Mouse (Mus musculus) thymus, adult 2 months (tissue): Measurements from ENCODE around the gene Gps1. TPM values are rescaled to one million over a fixed set of nuclear protein-coding genes. Genes with fewer than 3 reads are reported as not detected.
A peak's percentile ranks its signal among the peaks of the same experiment; 100 is the strongest.

Experiments used
- DNase-seq: peaks from one replicate; pipeline ENCODE4 v3.0.0; 2021
- H3K27ac ChIP-seq: fragments of 200-500 bp; 2 replicates; pipeline ENCODE4 v1.5.1; 2012; ENCODE audit warnings: low read length, control low read depth; ENCODE audit not compliant: control insufficient read depth, insufficient read depth
- H3K27me3 ChIP-seq: fragments of 200-500 bp; 2 replicates; pipeline ENCODE4 v1.6.1; 2012; ENCODE audit warnings: mild to moderate bottlenecking, low read length, moderate library complexity, mixed read lengths; ENCODE audit not compliant: control insufficient read depth, insufficient read depth
- H3K36me3 ChIP-seq: fragments of 200-500 bp; 2 replicates; pipeline ENCODE4 v1.6.1; 2012; ENCODE audit warnings: mild to moderate bottlenecking, low read length, moderate library complexity; ENCODE audit not compliant: control insufficient read depth, insufficient read depth
- H3K4me1 ChIP-seq: fragments of 200-500 bp; replicated peaks from 2 replicates; pipeline ENCODE4 v1.6.1; 2012; ENCODE audit warnings: low read length; ENCODE audit not compliant: control insufficient read depth, insufficient read depth
- H3K4me3 ChIP-seq: fragments of 200-500 bp; 2 replicates; pipeline ENCODE4 v1.5.1; 2012; ENCODE audit warnings: mild to moderate bottlenecking, low read length, control low read depth, moderate library complexity; ENCODE audit not compliant: control insufficient read depth, insufficient read depth
- CTCF ChIP-seq: fragments of 200-500 bp; IDR thresholded peaks from 2 replicates; pipeline ENCODE4 v1.5.1; 2012; ENCODE audit warnings: mild to moderate bottlenecking, control low read depth, low read length, moderate library complexity, borderline replicate concordance; ENCODE audit not compliant: control insufficient read depth, poor library complexity, insufficient read depth; ENCODE audit errors: extremely low read depth
- POLR2A ChIP-seq: fragments of 200-500 bp; IDR thresholded peaks from 2 replicates; pipeline ENCODE4 v1.6.1; 2012; ENCODE audit warnings: mild to moderate bottlenecking, low read length, control low read depth, moderate library complexity; ENCODE audit not compliant: control insufficient read depth, poor library complexity, insufficient read depth; ENCODE audit errors: extremely low read depth
- WGBS: fragments of 180-500 bp; shearing (Covaris S2); methylation state at CpG from one replicate; pipeline ENCODE4 v1.1.7; 2018; 5-methylcytosine and 5-hydroxymethylcytosine counted together
- polyA plus RNA-seq: library from polyadenylated mRNA; depleted of rRNA; stranded (reverse); fragments of >200 nt; gene quantifications from 2 replicates; pipeline ENCODE4 v1.2.3, GENCODE M21; 2012

Gps1 gene
- polyA plus RNA-seq, 1 experiment: 193 TPM

DNA sequence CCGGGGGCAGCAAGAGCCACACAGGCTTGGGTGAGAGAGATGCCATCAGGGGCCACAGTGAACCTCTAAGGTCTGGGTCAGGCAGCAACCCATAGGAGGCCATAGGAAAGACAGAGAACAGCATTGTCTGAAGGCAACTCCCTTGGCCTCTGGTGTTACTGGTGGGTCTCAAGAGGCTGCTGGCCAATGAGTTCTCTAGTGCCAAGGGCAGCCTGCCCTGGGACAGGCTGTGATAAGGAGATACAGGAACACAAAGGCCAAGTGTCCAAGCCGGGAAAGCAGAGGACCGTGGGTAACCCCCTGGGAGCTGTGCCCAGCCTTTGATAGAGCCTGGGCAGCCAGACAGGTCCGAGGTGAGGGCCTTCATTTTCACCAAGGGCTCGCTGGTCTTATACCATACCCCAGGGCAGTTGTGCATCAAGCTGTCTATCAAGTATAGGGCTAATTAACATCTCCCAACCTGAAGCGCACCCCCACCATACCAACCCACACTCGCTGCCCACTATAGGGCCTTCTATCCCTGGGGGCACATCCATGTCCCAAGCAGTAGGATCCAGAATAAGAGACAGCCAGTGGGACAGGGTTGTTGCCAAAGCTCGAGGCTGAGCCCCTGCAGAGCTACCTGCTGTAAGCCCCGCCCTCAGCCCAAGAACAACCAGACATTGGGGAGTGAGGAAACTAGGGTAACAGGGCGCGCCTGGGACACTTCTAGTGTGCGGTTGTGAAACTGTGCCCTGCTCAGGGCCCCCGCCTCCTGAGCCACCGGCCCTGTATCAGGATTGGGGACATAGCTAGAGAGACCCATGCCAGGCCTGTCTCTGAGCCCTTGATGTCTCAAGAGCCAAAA lies 37.2 kb downstream of the Gps1 start:
- Histone ChIP-seq H3K36me3 (peaks cover 40% of the 10 kb centered on the region), H3K4me1 (peaks cover 30% of the 10 kb centered on the region), H3K4me3 (no peak overlapping the region), H3K27me3 (no peaks in the 10 kb centered on the region), H3K27ac (no peak overlapping the region)
- no peak for DNase-seq
- 92% methylated on average over 14 of the region's 14 CpGs for WGBS
- TF ChIP-seq POLR2A (no peak), CTCF (no peak)

DNA sequence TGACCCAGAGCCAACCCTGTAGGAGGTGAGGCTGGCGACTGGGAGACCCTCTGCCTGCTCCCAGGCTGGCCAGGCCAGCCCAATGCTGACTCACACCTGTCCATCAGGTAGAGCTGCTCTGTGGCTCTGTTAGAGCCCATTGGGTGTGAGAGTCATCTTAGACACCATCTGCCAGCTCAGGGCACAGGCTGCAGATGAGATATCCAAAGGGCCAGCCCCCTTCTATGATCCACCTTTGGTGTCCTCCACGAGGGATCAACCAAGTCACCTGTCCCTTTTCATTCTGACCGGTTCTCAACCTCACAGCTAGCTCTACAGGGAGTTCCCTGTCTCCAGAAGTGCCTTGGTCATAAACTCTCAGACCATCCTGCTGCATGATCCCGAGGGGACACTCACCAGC lies 38.2 kb downstream of the Gps1 start:
- Histone ChIP-seq H3K4me1 (peaks cover 30% of the 10 kb centered on the region), H3K27ac (no peak overlapping the region), H3K4me3 (0 out of 2 replicates have a peak overlapping the region, but pooled peaks have one; percentile 2), H3K36me3 (peaks cover 31% of the 10 kb centered on the region), H3K27me3 (no peaks in the 10 kb centered on the region)
- no peak for DNase-seq
- WGBS: 86% methylated on average over 4 of the region's 4 CpGs
- TF ChIP-seq CTCF (no peak), POLR2A (no peak)

GRCm38 (mm10) chr11:120822831-120823550 lies 38.9 kb downstream of the Gps1 start:
- WGBS: under 1% methylated on average over 14 of the region's 14 CpGs
- DNase-seq: no peak
- TF ChIP-seq CTCF (no peak), POLR2A (no peak)
- peaks cover 30% of the 10 kb centered on the region for H3K4me1 ChIP-seq
- H3K36me3 ChIP-seq: peaks cover 25% of the 10 kb centered on the region
- peak overlapping the region; percentile 78 for H3K4me3 ChIP-seq
- peak overlapping the region; percentile 19; the same call in 1 of the 2 replicates for H3K27ac ChIP-seq
- no peaks in the 10 kb centered on the region for H3K27me3 ChIP-seq

DNA sequence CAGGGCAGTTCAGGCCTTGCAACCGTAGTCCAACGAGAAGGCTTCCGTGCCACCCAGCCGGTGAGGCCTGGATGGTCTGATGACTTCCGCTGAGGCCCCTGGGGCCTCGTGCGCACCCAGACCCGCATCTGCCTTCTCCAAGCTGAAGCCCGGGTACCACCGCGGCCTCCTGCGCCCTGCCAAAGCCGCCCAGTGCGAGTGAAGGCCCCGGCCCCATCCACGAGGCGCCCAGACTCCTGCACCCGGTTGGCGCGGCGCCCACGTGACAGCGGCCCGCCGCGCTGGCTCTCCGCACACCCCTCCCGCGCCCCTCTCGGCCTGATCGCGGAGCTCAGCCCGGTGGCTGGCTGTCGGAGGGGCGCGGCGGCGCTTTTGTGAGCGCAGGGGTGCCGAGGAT lies 39.5 kb downstream of the Gps1 start:
- DNase-seq: no peak
- peak overlapping the region; percentile 19 for H3K27ac ChIP-seq
- peak overlapping the region; percentile 78 for H3K4me3 ChIP-seq
- no peaks in the 10 kb centered on the region for H3K27me3 ChIP-seq
- TF ChIP-seq CTCF (no peak), POLR2A (no peak)
- peaks cover 30% of the 10 kb centered on the region for H3K4me1 ChIP-seq
- WGBS: under 1% methylated on average over 40 of the region's 40 CpGs
- peaks cover 19% of the 10 kb centered on the region for H3K36me3 ChIP-seq

DNA sequence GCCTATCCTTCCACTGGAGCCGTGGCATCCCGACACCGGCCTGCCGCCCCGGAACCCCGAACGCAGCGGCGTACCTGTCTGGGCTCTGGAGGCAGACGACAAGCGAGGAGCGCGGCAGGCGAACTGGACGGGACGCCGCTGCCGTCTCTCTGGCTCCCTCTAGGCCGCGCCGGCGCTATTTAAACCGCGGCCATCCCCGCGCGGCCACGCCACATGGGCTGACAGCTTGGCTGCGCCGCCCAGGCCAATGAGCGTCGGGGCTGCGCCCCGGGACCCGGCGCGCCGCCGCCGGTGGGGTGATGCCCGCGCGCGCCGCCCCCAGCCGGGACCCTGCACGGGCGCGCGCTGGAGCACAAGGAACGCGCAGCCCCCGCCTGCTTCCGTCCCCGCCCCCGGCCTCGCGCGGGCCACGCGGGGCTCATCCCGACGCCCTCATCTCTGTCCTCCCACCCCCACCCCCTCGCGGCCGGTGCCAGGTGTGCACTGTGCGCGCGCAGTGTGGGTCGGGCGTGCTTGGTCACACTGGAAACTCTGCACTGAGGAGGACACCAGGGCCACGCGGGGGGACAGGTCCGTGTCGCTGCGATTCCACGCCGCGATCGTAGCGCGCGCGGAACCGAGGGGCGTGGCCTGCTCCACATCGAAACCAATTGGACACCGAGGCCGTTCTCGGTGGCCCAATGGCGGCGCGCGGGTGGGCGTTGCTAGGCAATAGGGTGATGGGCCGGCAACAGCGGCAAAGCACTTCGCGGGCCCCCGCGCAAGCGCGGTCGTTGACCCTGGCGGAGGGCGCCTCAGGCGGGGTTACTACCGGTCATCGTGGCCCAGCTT lies 40.1 kb downstream of the Gps1 start, which contains the start of gene Fasn:
TSS of gene Fasn (minus strand) at position 592 of the 831 bp plus-strand sequence.
- WGBS: under 1% methylated on average over 102 of the region's 109 CpGs
- TF ChIP-seq POLR2A (peak; percentile 59), CTCF (0 out of 2 replicates have a peak, but pooled peaks have one; percentile 16)
- DNase-seq: peak; percentile 95
- Histone ChIP-seq H3K27ac (peak within 1 kb of the TSS; percentile 38), H3K36me3 (peaks cover 13% of the 10 kb centered on the region), H3K4me1 (peaks cover 30% of the 10 kb centered on the region), H3K27me3 (no peaks in the 10 kb centered on the region), H3K4me3 (peak within 1 kb of the TSS; percentile 78)

DNA sequence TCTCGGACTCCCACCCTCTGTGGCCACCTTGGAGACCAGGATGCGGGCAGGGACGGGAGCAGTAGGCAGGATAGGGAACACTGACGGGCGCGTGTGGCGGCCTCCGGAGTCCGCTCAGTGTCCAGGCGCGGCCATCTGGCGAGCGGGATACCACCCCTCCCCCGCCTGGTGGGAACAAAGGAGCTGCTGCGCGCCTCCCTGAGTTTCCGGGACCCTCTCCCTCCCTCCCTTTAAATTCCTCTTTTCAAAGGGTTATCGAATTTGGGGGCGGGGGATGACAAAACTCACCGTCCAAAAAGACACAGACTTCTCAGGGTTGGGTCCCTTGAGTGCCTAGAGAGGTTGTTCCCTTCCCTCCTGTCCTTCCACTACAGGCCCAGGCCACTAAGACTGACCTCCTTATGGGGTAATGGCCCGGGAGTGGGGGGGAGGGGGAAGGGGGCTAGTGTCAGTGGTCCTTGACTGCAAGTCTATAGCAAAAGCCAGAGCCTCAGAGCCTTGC lies 40.8 kb downstream of the Gps1 start:
- H3K4me1 ChIP-seq: peaks cover 30% of the 10 kb centered on the region
- TF ChIP-seq POLR2A (no peak), CTCF (no peak)
- peaks cover 6% of the 10 kb centered on the region; the same call in 1 of the 2 replicates for H3K36me3 ChIP-seq
- WGBS: 0% methylated on average over 21 of the region's 21 CpGs
- H3K27ac ChIP-seq: peak overlapping the region; percentile 38
- H3K4me3 ChIP-seq: peak overlapping the region; percentile 78
- H3K27me3 ChIP-seq: no peaks in the 10 kb centered on the region
- no peak for DNase-seq
